Comparison of ENCODE assay signal across 18 mouse cellular contexts in genomic region chr2:106959380-106959779, GRCm38 (mm10).
"Had no signal": no experiment of that assay in that cellular context is flagged by ENCODE, and none has a peak within 500 bp of the region (broad histone marks: within the 10 kb centered on the region; RNA-seq: fewer than 3 reads in every experiment).

No protein-coding gene starts in this region.

- H3K4me1 ChIP-seq: liver, embryonic 12.5 days; liver, embryonic 15.5 days had no signal

- H3K4me3 ChIP-seq: limb, embryonic 13.5 days; liver, embryonic 12.5 days; liver, embryonic 15.5 days; lung, embryonic 15.5 days; midbrain, embryonic 12.5 days; midbrain, embryonic 15.5 days; neural tube, embryonic 13.5 days had no signal

- H3K4me2 ChIP-seq: liver, embryonic 12.5 days; liver, embryonic 15.5 days; lung, embryonic 15.5 days; midbrain, embryonic 12.5 days; midbrain, embryonic 15.5 days; neural tube, embryonic 13.5 days had no signal

- H3K9ac ChIP-seq: limb, embryonic 13.5 days; liver, embryonic 12.5 days; liver, embryonic 15.5 days; lung, embryonic 15.5 days; midbrain, embryonic 12.5 days; midbrain, embryonic 15.5 days; neural tube, embryonic 13.5 days had no signal

- DNase-seq: left cerebral cortex, postnatal 4 days; liver; lung, adult 18-20 months; lung, postnatal 10 days; lung, postnatal 36 days; retina, postnatal 1 day; thymus, adult 18-20 months; thymus, postnatal 36 days had no signal

- H3K27ac ChIP-seq: hindbrain, postnatal 0 days; limb, embryonic 13.5 days; liver, embryonic 12.5 days; liver, embryonic 15.5 days; lung, embryonic 15.5 days; midbrain, embryonic 12.5 days; midbrain, embryonic 15.5 days; neural tube, embryonic 13.5 days had no signal

- ATAC-seq: hindbrain, postnatal 0 days; inflammation-experienced regulatory T-cells, adult 6 months; intestine, embryonic 16.5 days; liver, embryonic 12.5 days; midbrain, embryonic 15.5 days had no signal

- H3K27me3 ChIP-seq: liver, embryonic 12.5 days; liver, embryonic 15.5 days; lung, embryonic 15.5 days; midbrain, embryonic 12.5 days; midbrain, embryonic 15.5 days; neural tube, embryonic 13.5 days had no signal

- H3K9me3 ChIP-seq: limb, embryonic 13.5 days; liver, embryonic 12.5 days; liver, embryonic 15.5 days; lung, embryonic 15.5 days; midbrain, embryonic 12.5 days; midbrain, embryonic 15.5 days; neural tube, embryonic 13.5 days had no signal
